Mouse (Mus musculus) gastrocnemius, postnatal 36 days (tissue): ENCODE measurements around the gene Slfn4. TPM values are rescaled to one million over a fixed set of nuclear protein-coding genes. Genes with fewer than 3 reads are reported as not detected.
"Not testable (repeated sequence)": the region's sequence is repeated elsewhere in the genome, so short reads cannot be mapped to it uniquely, and the experiment has no call there.

Experiments
- DNase-seq, 2 experiments: peaks; one replicate each; pipeline ENCODE4 v3.0.0; 2022
- intact Hi-C: fragments of 180-260 bp; cut with DNase I; formaldehyde crosslinking; loops from one replicate; pipeline ENCODE4 v1.15.1; 2025
- long read RNA-seq, 2 experiments: library from polyadenylated mRNA; stranded (forward); transcript quantifications; one replicate each; pipeline ENCODE4 v2.0.0; 2021
- total RNA-seq, 2 experiments: library from RNA; stranded (reverse); gene quantifications; 2 replicates each; pipeline ENCODE4 v1.2.3; 2021

Slfn4 gene
- total RNA-seq = not detected
- long read RNA-seq, experiment 1 = 0 reads
- long read RNA-seq, experiment 2 = 0 reads

GRCm38 (mm10) chr11:83174948-83175539 is at the start of gene Slfn4:
Slfn4 (plus strand) TSS chr11:83175186.
- intact Hi-C loops = no loop called here
- no peak for DNase-seq

- DNase-seq, intact Hi-C loops: not testable (repeated sequence)
Observed at GRCm38 (mm10) chr11:83125633-83126032, 49.4 kb upstream of the Slfn4 start.

- DNase-seq, intact Hi-C loops: not testable (repeated sequence)
Observed at GRCm38 (mm10) chr11:83137253-83137652, 37.7 kb upstream of the Slfn4 start.

- DNase-seq, intact Hi-C loops: not testable (repeated sequence)
Observed at GRCm38 (mm10) chr11:83148939-83149338, 26.0 kb upstream of the Slfn4 start.

GRCm38 (mm10) chr11:83191134-83191893 is 16.3 kb downstream of the Slfn4 start, which contains the start of gene Slfn3:
Slfn3 (plus strand) TSS chr11:83191330.
- intact Hi-C loops = no loop called here
- peak in 1 of 2 experiments; percentile 8 for DNase-seq

- no peak for DNase-seq
- intact Hi-C loops = no loop called here
Observed at GRCm38 (mm10) chr11:83192001-83192400, 17.0 kb downstream of the Slfn4 start.

- no peak for DNase-seq
- intact Hi-C loops = no loop called here
Observed at GRCm38 (mm10) chr11:83205002-83205401, 30.0 kb downstream of the Slfn4 start.

GRCm38 (mm10) chr11:83216119-83216518 is 41.1 kb downstream of the Slfn4 start:
- intact Hi-C loops = no loop called here
- DNase-seq = no peak

GRCm38 (mm10) chr11:83221328-83221877 is 46.4 kb downstream of the Slfn4 start:
- intact Hi-C loops = no loop called here

GRCm38 (mm10) chr11:83223367-83223766 is 48.4 kb downstream of the Slfn4 start:
- no peak for DNase-seq
- intact Hi-C loops = no loop called here

More at GRCm38 (mm10) chr11:83221328-83221877, 46.4 kb downstream of the Slfn4 start:
- no peak for DNase-seq

- intact Hi-C loops, DNase-seq: not testable (repeated sequence)
Observed at GRCm38 (mm10) chr11:83223793-83224192, 48.8 kb downstream of the Slfn4 start.

GRCm38 (mm10) chr11:83224217-83224616 is 49.2 kb downstream of the Slfn4 start:
- intact Hi-C loops = no loop called here
- no peak for DNase-seq

- no peak for DNase-seq
- intact Hi-C loops = no loop called here
Observed at GRCm38 (mm10) chr11:83224750-83225149, 49.8 kb downstream of the Slfn4 start.

GRCm38 (mm10) chr11:83225371-83225960 is 50.5 kb downstream of the Slfn4 start:
- DNase-seq = no peak
- intact Hi-C loops = no loop called here

GRCm38 (mm10) chr11:83227926-83228723 is 53.1 kb downstream of the Slfn4 start:
- DNase-seq = no peak
- intact Hi-C loops = no loop called here

GRCm38 (mm10) chr11:83230966-83231365 is 56.0 kb downstream of the Slfn4 start:
- intact Hi-C loops = no loop called here
- no peak for DNase-seq

- intact Hi-C loops, DNase-seq: not testable (repeated sequence)
Observed at GRCm38 (mm10) chr11:83233621-83234020, 58.6 kb downstream of the Slfn4 start.

GRCm38 (mm10) chr11:83237390-83237789 is 62.4 kb downstream of the Slfn4 start:
- intact Hi-C loops, DNase-seq: not testable (repeated sequence)

- no peak for DNase-seq
- intact Hi-C loops = no loop called here
Observed at GRCm38 (mm10) chr11:83238389-83238788, 63.4 kb downstream of the Slfn4 start.

- intact Hi-C loops = no loop called here
Observed at GRCm38 (mm10) chr11:83239811-83240210, 64.8 kb downstream of the Slfn4 start.

More at GRCm38 (mm10) chr11:83239811-83240210, 64.8 kb downstream of the Slfn4 start:
- no peak for DNase-seq
